ENCODE assay signal across 8 mouse cellular contexts in the genomic region with DNA sequence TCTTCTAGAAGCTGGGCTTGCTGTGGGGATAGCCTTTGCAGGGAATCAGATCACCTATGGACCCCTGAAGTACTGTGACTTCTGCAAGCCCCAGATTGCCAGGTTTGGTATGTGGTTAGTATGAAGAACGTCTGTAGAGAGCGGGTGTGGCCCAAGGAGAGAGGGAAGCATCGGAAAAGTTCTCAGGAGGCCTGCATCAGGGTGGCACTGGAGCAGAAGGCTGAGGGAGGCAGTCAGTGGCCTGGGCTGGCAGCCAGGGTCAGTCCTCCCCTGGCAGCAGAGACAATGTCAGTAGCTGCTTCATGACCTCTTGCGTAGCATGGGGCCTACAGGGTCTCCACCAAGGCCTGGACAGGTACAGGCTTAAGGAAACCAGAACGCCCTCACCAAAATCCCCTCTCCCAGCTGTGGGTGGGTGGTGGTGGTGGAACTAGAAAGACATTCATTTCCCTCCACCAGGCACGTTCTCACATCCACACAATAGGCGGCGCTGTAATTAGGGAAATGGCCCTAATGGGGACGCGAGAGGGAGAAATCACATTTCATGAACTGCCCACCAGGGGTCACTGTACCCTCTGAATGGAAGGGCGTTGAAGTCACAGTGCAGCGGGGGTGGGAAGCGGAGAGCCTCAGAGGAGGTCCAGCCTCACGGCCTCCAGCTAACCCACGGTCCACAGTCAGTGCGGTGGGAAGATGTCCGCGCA. TPM values are rescaled to one million over a fixed set of nuclear protein-coding genes. Genes with fewer than 3 reads are reported as not detected.
A peak's percentile ranks its signal among the peaks of the same experiment; 100 is the strongest.
DNase-seq lines count a peak whose midpoint lies in the region; ATAC-seq and TF ChIP-seq lines count a peak whose summit lies in the region.

No protein-coding gene starts in this region.

- 25% methylated on average over 18 of the region's 18 CpGs for WGBS in hindbrain, embryonic 11.5 days
- WGBS in lung, postnatal 0 days, result 35% methylated on average over 18 of the region's 18 CpGs

- no peak for TF ChIP-seq EP300 in lung, postnatal 0 days (IDR thresholded peaks at IDR 0.05)

- peak overlapping the region; percentile 49 for H3K4me2 ChIP-seq in hindbrain, embryonic 11.5 days (replicated peaks; ENCODE audit: low read depth, low read length)
- peak overlapping the region; percentile 34 for H3K4me2 ChIP-seq in lung, postnatal 0 days (replicated peaks; ENCODE audit: low read depth, low read length)

- H3K9me3 ChIP-seq in hindbrain, embryonic 11.5 days (ENCODE audit: control insufficient read depth, low read length), result no peaks in the 10 kb centered on the region
- no peaks in the 10 kb centered on the region for H3K9me3 ChIP-seq in lung, postnatal 0 days (ENCODE audit: low read length)

- TF ChIP-seq CTCF in lung, postnatal 0 days (IDR thresholded peaks at IDR 0.05), result peak; percentile 99

- ATAC-seq in hindbrain, embryonic 11.5 days (ENCODE audit: low FRiP score), result peak; percentile 70
- peak; percentile 70 for ATAC-seq in lung, postnatal 0 days

- no peak overlapping the region for H3K27ac ChIP-seq in hindbrain, embryonic 11.5 days (ENCODE audit: low read depth, low read length)
- H3K27ac ChIP-seq in lung, postnatal 0 days (ENCODE audit: low read length), result no peak overlapping the region

- H3K4me3 ChIP-seq in hindbrain, embryonic 11.5 days (ENCODE audit: low read depth, low read length), result peak overlapping the region; percentile 21
- 0 out of 2 replicates have a peak overlapping the region, but pooled peaks have one; percentile 5 for H3K4me3 ChIP-seq in lung, postnatal 0 days (ENCODE audit: low read depth, low read length)

- peak; percentile 48 for DNase-seq in MEL-GATA-1-ER (ENCODE audit: extremely low read depth, low read depth)
- DNase-seq in cerebellum, adult 8-10 months, result peak; percentile 89
- DNase-seq in frontal cortex, adult 2 months (ENCODE audit: extremely low spot score in 1 of 2, low spot score in 1 of 2), result peak; percentile 76 to 90
- peak; percentile 94 for DNase-seq in hindbrain, embryonic 11.5 days (ENCODE audit: low spot score)
- DNase-seq in layer of hippocampus, postnatal 10 days (ENCODE audit: low spot score in 2 of 2), result peak; percentile 89 to 91
- DNase-seq in lung, postnatal 0 days (ENCODE audit: low spot score), result peak; percentile 92
- peak; percentile 72 for DNase-seq in ovary, postnatal 36 days (ENCODE audit: low spot score)
- peak; percentile 65 for DNase-seq in thymus, postnatal 25 days

- no peaks in the 10 kb centered on the region for H3K36me3 ChIP-seq in hindbrain, embryonic 11.5 days (ENCODE audit: control insufficient read depth, insufficient read depth, low read length)
- H3K36me3 ChIP-seq in lung, postnatal 0 days (ENCODE audit: insufficient read depth, low read length), result peaks cover 5% of the 10 kb centered on the region

- H3K27me3 ChIP-seq in hindbrain, embryonic 11.5 days (ENCODE audit: control insufficient read depth, insufficient read depth, low read length), result peaks cover 22% of the 10 kb centered on the region
- no peaks in the 10 kb centered on the region for H3K27me3 ChIP-seq in lung, postnatal 0 days (replicated peaks; ENCODE audit: insufficient read depth, low read length)

- no peak overlapping the region for H3K9ac ChIP-seq in hindbrain, embryonic 11.5 days (ENCODE audit: low read depth, low read length)
- H3K9ac ChIP-seq in lung, postnatal 0 days (replicated peaks; ENCODE audit: low read depth), result no peak overlapping the region

- no peaks in the 10 kb centered on the region for H3K4me1 ChIP-seq in hindbrain, embryonic 11.5 days (replicated peaks; ENCODE audit: control insufficient read depth, insufficient read depth, low read length)
- H3K4me1 ChIP-seq in lung, postnatal 0 days (ENCODE audit: insufficient read depth, low read depth, low read length), result no peaks in the 10 kb centered on the region

RNA-seq across cellular contexts. Expression of gene Arhgap27, which starts 31.2 kb away (rescaled TPM):
- polyA plus RNA-seq in frontal cortex, adult 2 months (2012; rRNA removed), result 16.6 and 16.8 TPM in 2 replicates
- 2.8 and 3.6 TPM in 2 replicates for polyA plus RNA-seq in hindbrain, embryonic 11.5 days (2014; fragmentation: Nextera tagmentation; extraction: Ambion mirVana)
- 1 to 10 TPM; 8.7 to 9.3 TPM for total RNA-seq in layer of hippocampus, postnatal 10 days (2021)
- 18.5 and 20.0 TPM in 2 replicates for polyA plus RNA-seq in lung, postnatal 0 days (2015; fragmentation: Nextera tagmentation; extraction: Ambion mirVana)
